Comparison of ENCODE assay signal across 7 mouse cellular contexts in genomic region chr14:55682118-55682493, GRCm38 (mm10). TPM values are rescaled to one million over a fixed set of nuclear protein-coding genes. Genes with fewer than 3 reads are reported as not detected.
DNase-seq lines count a peak whose midpoint lies in the region; ATAC-seq lines count a peak whose summit lies in the region.

No protein-coding gene starts in this region.

- H3K4me3 ChIP-seq in neural tube, embryonic 11.5 days (ENCODE audit: low read depth, low read length) = peak overlapping the region; percentile 77
- H3K4me3 ChIP-seq in forebrain, embryonic 12.5 days (replicated peaks) = peak overlapping the region; percentile 86
- peak overlapping the region; percentile 71 for H3K4me3 ChIP-seq in limb, embryonic 15.5 days
- H3K4me3 ChIP-seq in stomach, embryonic 15.5 days (replicated peaks) = peak overlapping the region; percentile 83

- no peak overlapping the region for H3K9ac ChIP-seq in neural tube, embryonic 11.5 days (ENCODE audit: low read length)
- H3K9ac ChIP-seq in forebrain, embryonic 12.5 days = peak overlapping the region; percentile 83; the same call in 1 of the 2 replicates
- peak overlapping the region; percentile 60; the same call in 1 of the 2 replicates for H3K9ac ChIP-seq in limb, embryonic 15.5 days
- H3K9ac ChIP-seq in stomach, embryonic 15.5 days = peak overlapping the region; percentile 14; the same call in 1 of the 2 replicates

- H3K27me3 ChIP-seq in neural tube, embryonic 11.5 days (ENCODE audit: control insufficient read depth, insufficient read depth, low read length) = no peaks in the 10 kb centered on the region
- no peaks in the 10 kb centered on the region for H3K27me3 ChIP-seq in forebrain, embryonic 12.5 days
- H3K27me3 ChIP-seq in limb, embryonic 15.5 days = no peaks in the 10 kb centered on the region
- H3K27me3 ChIP-seq in stomach, embryonic 15.5 days (replicated peaks) = no peaks in the 10 kb centered on the region

- no peak overlapping the region for H3K27ac ChIP-seq in neural tube, embryonic 11.5 days (ENCODE audit: low read depth, low read length)
- peak overlapping the region; percentile 72; the same call in 1 of the 2 replicates for H3K27ac ChIP-seq in forebrain, embryonic 12.5 days
- peak overlapping the region; percentile 91 for H3K27ac ChIP-seq in limb, embryonic 15.5 days
- peak overlapping the region; percentile 17; the same call in 1 of the 2 replicates for H3K27ac ChIP-seq in stomach, embryonic 15.5 days

- H3K4me2 ChIP-seq in neural tube, embryonic 11.5 days (ENCODE audit: low read depth) = peak overlapping the region; percentile 35
- peak overlapping the region; percentile 86 for H3K4me2 ChIP-seq in forebrain, embryonic 12.5 days
- H3K4me2 ChIP-seq in limb, embryonic 15.5 days = peak overlapping the region; percentile 82
- peak overlapping the region; percentile 87 for H3K4me2 ChIP-seq in stomach, embryonic 15.5 days

- ATAC-seq in neural tube, embryonic 11.5 days (ENCODE audit: insufficient read depth, low FRiP score, low TSS enrichment) = peak; percentile 33
- peak; percentile 66 for ATAC-seq in forebrain, embryonic 12.5 days (ENCODE audit: low FRiP score)
- peak; percentile 12; the same call in 1 of the 2 replicates for ATAC-seq in limb, embryonic 15.5 days (ENCODE audit: insufficient number of reproducible peaks, low FRiP score, low TSS enrichment, low read depth)
- 0 out of 2 replicates have a peak, but pooled peaks have one; percentile 2 for ATAC-seq in stomach, embryonic 15.5 days (ENCODE audit: insufficient read depth, low FRiP score, low read depth)
- ATAC-seq in activated CD4-positive, CD25-positive, alpha-beta regulatory T cell, adult 4 months = no peak

- H3K9me3 ChIP-seq in neural tube, embryonic 11.5 days (ENCODE audit: control insufficient read depth, low read length) = no peaks in the 10 kb centered on the region
- no peaks in the 10 kb centered on the region for H3K9me3 ChIP-seq in forebrain, embryonic 12.5 days
- H3K9me3 ChIP-seq in limb, embryonic 15.5 days = no peaks in the 10 kb centered on the region
- no peaks in the 10 kb centered on the region for H3K9me3 ChIP-seq in stomach, embryonic 15.5 days

- WGBS in neural tube, embryonic 11.5 days = 13% methylated on average over 3 of the region's 3 CpGs
- 17% methylated on average over 3 of the region's 3 CpGs for WGBS in forebrain, embryonic 12.5 days
- WGBS in limb, embryonic 15.5 days = 13% methylated on average over 3 of the region's 3 CpGs
- WGBS in stomach, embryonic 15.5 days = 8% methylated on average over 3 of the region's 3 CpGs

- 0 out of 2 replicates have a peak, but pooled peaks cover 3% of the 10 kb centered on the region for H3K36me3 ChIP-seq in neural tube, embryonic 11.5 days (ENCODE audit: control insufficient read depth, insufficient read depth, low read length)
- H3K36me3 ChIP-seq in forebrain, embryonic 12.5 days (replicated peaks) = peaks cover 34% of the 10 kb centered on the region
- H3K36me3 ChIP-seq in limb, embryonic 15.5 days = peaks cover 35% of the 10 kb centered on the region
- H3K36me3 ChIP-seq in stomach, embryonic 15.5 days = peaks cover 26% of the 10 kb centered on the region

- H3K4me1 ChIP-seq in neural tube, embryonic 11.5 days (ENCODE audit: control insufficient read depth, insufficient read depth, low read length) = 0 out of 2 replicates have a peak, but pooled peaks cover 3% of the 10 kb centered on the region
- H3K4me1 ChIP-seq in forebrain, embryonic 12.5 days = peaks cover 11% of the 10 kb centered on the region
- peaks cover 10% of the 10 kb centered on the region; the same call in 1 of the 2 replicates for H3K4me1 ChIP-seq in limb, embryonic 15.5 days
- peaks cover 14% of the 10 kb centered on the region; the same call in 1 of the 2 replicates for H3K4me1 ChIP-seq in stomach, embryonic 15.5 days

- DNase-seq in neural tube, embryonic 11.5 days (ENCODE audit: low spot score) = no peak
- no peak for DNase-seq in neural tube, embryonic 10.5 days (ENCODE audit: extremely low spot score, low spot score)
- DNase-seq in urinary bladder, postnatal 10 days (ENCODE audit: low spot score) = no peak

RNA-seq across cellular contexts. Expression of gene Tinf2, which starts 0.5 kb away (rescaled TPM):
- polyA plus RNA-seq in neural tube, embryonic 11.5 days (2014; fragmentation: Nextera tagmentation; extraction: Ambion mirVana) = 50.7 and 61.2 TPM in 2 replicates
- polyA plus RNA-seq in forebrain, embryonic 12.5 days (2016; fragmentation: Nextera tagmentation; extraction: Ambion mirVana) = 61.6 and 68.2 TPM in 2 replicates
- polyA plus RNA-seq in limb, embryonic 15.5 days (2015; fragmentation: Nextera tagmentation; extraction: Ambion mirVana) = 31.5 and 33.3 TPM in 2 replicates
- polyA plus RNA-seq in stomach, embryonic 15.5 days (2015; fragmentation: Nextera tagmentation; extraction: Ambion mirVana) = 33.9 and 40.4 TPM in 2 replicates
- 10 to 100 TPM; 23.4 to 28.3 TPM for polyA plus RNA-seq in activated CD4-positive, CD25-positive, alpha-beta regulatory T cell, adult 4 months (2017; shearing (Covaris generic))

RNA-seq across cellular contexts. Expression of gene Nedd8, which starts 10.2 kb away (rescaled TPM):
- 573 and 583 TPM in 2 replicates for polyA plus RNA-seq in neural tube, embryonic 11.5 days (2014; fragmentation: Nextera tagmentation; extraction: Ambion mirVana)
- 577 and 583 TPM in 2 replicates for polyA plus RNA-seq in forebrain, embryonic 12.5 days (2016; fragmentation: Nextera tagmentation; extraction: Ambion mirVana)
- 536 and 558 TPM in 2 replicates for polyA plus RNA-seq in limb, embryonic 15.5 days (2015; fragmentation: Nextera tagmentation; extraction: Ambion mirVana)
- 495 and 515 TPM in 2 replicates for polyA plus RNA-seq in stomach, embryonic 15.5 days (2015; fragmentation: Nextera tagmentation; extraction: Ambion mirVana)
- 100 to 1,000 TPM; 361 to 408 TPM for polyA plus RNA-seq in activated CD4-positive, CD25-positive, alpha-beta regulatory T cell, adult 4 months (2017; shearing (Covaris generic))

RNA-seq across cellular contexts. Expression of gene Gmpr2, which starts 10.4 kb away (rescaled TPM):
- polyA plus RNA-seq in neural tube, embryonic 11.5 days (2014; fragmentation: Nextera tagmentation; extraction: Ambion mirVana) = 53.1 and 66.7 TPM in 2 replicates
- polyA plus RNA-seq in forebrain, embryonic 12.5 days (2016; fragmentation: Nextera tagmentation; extraction: Ambion mirVana) = 59.3 and 63.5 TPM in 2 replicates
- polyA plus RNA-seq in limb, embryonic 15.5 days (2015; fragmentation: Nextera tagmentation; extraction: Ambion mirVana) = 61.0 and 61.1 TPM in 2 replicates
- polyA plus RNA-seq in stomach, embryonic 15.5 days (2015; fragmentation: Nextera tagmentation; extraction: Ambion mirVana) = 53.5 and 54.6 TPM in 2 replicates
- polyA plus RNA-seq in activated CD4-positive, CD25-positive, alpha-beta regulatory T cell, adult 4 months (2017; shearing (Covaris generic)) = 10 to 100 TPM; 23.7 to 25.9 TPM

RNA-seq across cellular contexts. Expression of gene Mdp1, which starts 21.8 kb away (rescaled TPM):
- polyA plus RNA-seq in neural tube, embryonic 11.5 days (2014; fragmentation: Nextera tagmentation; extraction: Ambion mirVana) = 65.5 and 65.7 TPM in 2 replicates
- polyA plus RNA-seq in forebrain, embryonic 12.5 days (2016; fragmentation: Nextera tagmentation; extraction: Ambion mirVana) = 60.5 and 64.5 TPM in 2 replicates
- polyA plus RNA-seq in limb, embryonic 15.5 days (2015; fragmentation: Nextera tagmentation; extraction: Ambion mirVana) = 56.0 and 58.7 TPM in 2 replicates
- polyA plus RNA-seq in stomach, embryonic 15.5 days (2015; fragmentation: Nextera tagmentation; extraction: Ambion mirVana) = 51.3 and 54.3 TPM in 2 replicates
- 10 to 100 TPM; 87.8 to 88.5 TPM for polyA plus RNA-seq in activated CD4-positive, CD25-positive, alpha-beta regulatory T cell, adult 4 months (2017; shearing (Covaris generic))

RNA-seq across cellular contexts. Expression of gene Tgm1, which starts 31.6 kb away (rescaled TPM):
- 0.37 and 0.57 TPM in 2 replicates for polyA plus RNA-seq in neural tube, embryonic 11.5 days (2014; fragmentation: Nextera tagmentation; extraction: Ambion mirVana)
- 0.55 and 0.58 TPM in 2 replicates for polyA plus RNA-seq in forebrain, embryonic 12.5 days (2016; fragmentation: Nextera tagmentation; extraction: Ambion mirVana)
- polyA plus RNA-seq in limb, embryonic 15.5 days (2015; fragmentation: Nextera tagmentation; extraction: Ambion mirVana) = 47.8 and 48.0 TPM in 2 replicates
- 17.9 and 30.5 TPM in 2 replicates for polyA plus RNA-seq in stomach, embryonic 15.5 days (2015; fragmentation: Nextera tagmentation; extraction: Ambion mirVana)
- polyA plus RNA-seq in activated CD4-positive, CD25-positive, alpha-beta regulatory T cell, adult 4 months (2017; shearing (Covaris generic)) = not detected

Comparison
In these comparisons a context has a peak if more than half of its experiments do, and no peak if none do; other contexts are left out.
1. H3K4me2 ChIP-seq: peak in every context shown above with its lines; median percentile 87 in stomach, embryonic 15.5 days; 86 in forebrain, embryonic 12.5 days; 82 in limb, embryonic 15.5 days; 35 in neural tube, embryonic 11.5 days.